Mouse (Mus musculus): ENCODE measurements around the gene Ftcd. TPM values are rescaled to one million over a fixed set of nuclear protein-coding genes. Genes with fewer than 3 reads are reported as not detected.

Ftcd gene
- 4.0 and 6.2 TPM in 2 replicates for polyA plus RNA-seq (2012; rRNA removed)

- H3K27ac ChIP-seq (ENCODE audit: insufficient read depth, low read depth, low read length), result peak within 1 kb of the TSS; percentile 71
- TF ChIP-seq CTCF (conservative IDR thresholded peaks at IDR 0.05; ENCODE audit: insufficient read depth, insufficient read length, low read depth, low read length) (no peak), POLR2A (IDR thresholded peaks at IDR 0.05; ENCODE audit: low read depth, low read length) (no peak)
- no peaks in the 10 kb centered on the region for H3K27me3 ChIP-seq (replicated peaks; ENCODE audit: control insufficient read depth, insufficient read depth, low read length)
- H3K4me1 ChIP-seq (ENCODE audit: control insufficient read depth, insufficient read depth, low read length), result peaks cover 4% of the 10 kb centered on the region
- H3K4me3 ChIP-seq (ENCODE audit: insufficient read depth, low read depth, low read length), result peak within 1 kb of the TSS; percentile 18; the same call in 1 of the 2 replicates
- WGBS, result 52% methylated on average over 3 of the region's 3 CpGs
- H3K36me3 ChIP-seq (ENCODE audit: control insufficient read depth, insufficient read depth, low read length), result no peaks in the 10 kb centered on the region
- peak; percentile 86 for DNase-seq
These were observed at the start of gene Ftcd for GRCm38 (mm10) chr10:76575374-76575773. Ftcd (plus strand) TSS chr10:76575648.

- Histone ChIP-seq H3K27me3 (replicated peaks; ENCODE audit: control insufficient read depth, insufficient read depth, low read length) (no peaks in the 10 kb centered on the region), H3K4me3 (ENCODE audit: insufficient read depth, low read depth, low read length) (peak overlapping the region; percentile 73), H3K4me1 (ENCODE audit: control insufficient read depth, insufficient read depth, low read length) (no peaks in the 10 kb centered on the region; the same call in 1 of the 2 replicates), H3K36me3 (ENCODE audit: control insufficient read depth, insufficient read depth, low read length) (no peaks in the 10 kb centered on the region), H3K27ac (ENCODE audit: insufficient read depth, low read depth, low read length) (no peak overlapping the region)
- no peak for TF ChIP-seq CTCF (conservative IDR thresholded peaks at IDR 0.05; ENCODE audit: insufficient read depth, insufficient read length, low read depth, low read length)
- TF ChIP-seq POLR2A (IDR thresholded peaks at IDR 0.05; ENCODE audit: low read depth, low read length), result no peak
- no peak for DNase-seq
- under 1% methylated on average over 11 of the region's 11 CpGs for WGBS
These were observed 44.5 kb upstream of the Ftcd start for GRCm38 (mm10) chr10:76530922-76531321.

GRCm38 (mm10) chr10:76531375-76531774, 44.1 kb upstream of the Ftcd start, which contains the start of gene Lss:
Lss (plus strand) TSS chr10:76531588.
- no peaks in the 10 kb centered on the region for H3K36me3 ChIP-seq (ENCODE audit: control insufficient read depth, insufficient read depth, low read length)
- H3K4me3 ChIP-seq (ENCODE audit: insufficient read depth, low read depth, low read length), result peak within 1 kb of the TSS; percentile 93
- no peaks in the 10 kb centered on the region for H3K27me3 ChIP-seq (replicated peaks; ENCODE audit: control insufficient read depth, insufficient read depth, low read length)
- WGBS, result under 1% methylated on average over 37 of the region's 37 CpGs
- 0 out of 2 replicates have a peak within 1 kb of the TSS, but pooled peaks have one; percentile 4 for H3K27ac ChIP-seq (ENCODE audit: insufficient read depth, low read depth, low read length)
- TF ChIP-seq CTCF (conservative IDR thresholded peaks at IDR 0.05; ENCODE audit: insufficient read depth, insufficient read length, low read depth, low read length) (0 out of 2 replicates have a peak, but pooled peaks have one; percentile 11), POLR2A (IDR thresholded peaks at IDR 0.05; ENCODE audit: low read depth, low read length) (no peak)
- DNase-seq, result peak; percentile 98
- H3K4me1 ChIP-seq (ENCODE audit: control insufficient read depth, insufficient read depth, low read length), result no peaks in the 10 kb centered on the region; the same call in 1 of the 2 replicates

GRCm38 (mm10) chr10:76531828-76532227, 43.6 kb upstream of the Ftcd start:
- WGBS, result 3% methylated on average over 14 of the region's 14 CpGs
- Histone ChIP-seq H3K27ac (ENCODE audit: insufficient read depth, low read depth, low read length) (0 out of 2 replicates have a peak overlapping the region, but pooled peaks have one; percentile 4), H3K36me3 (ENCODE audit: control insufficient read depth, insufficient read depth, low read length) (no peaks in the 10 kb centered on the region), H3K27me3 (replicated peaks; ENCODE audit: control insufficient read depth, insufficient read depth, low read length) (no peaks in the 10 kb centered on the region), H3K4me1 (ENCODE audit: control insufficient read depth, insufficient read depth, low read length) (no peaks in the 10 kb centered on the region; the same call in 1 of the 2 replicates), H3K4me3 (ENCODE audit: insufficient read depth, low read depth, low read length) (peak overlapping the region; percentile 93)
- no peak for TF ChIP-seq POLR2A (IDR thresholded peaks at IDR 0.05; ENCODE audit: low read depth, low read length)
- TF ChIP-seq CTCF (conservative IDR thresholded peaks at IDR 0.05; ENCODE audit: insufficient read depth, insufficient read length, low read depth, low read length), result no peak
- no peak for DNase-seq

- H3K36me3 ChIP-seq (ENCODE audit: control insufficient read depth, insufficient read depth, low read length), result no peaks in the 10 kb centered on the region; the same call in 1 of the 2 replicates
- no peak overlapping the region for H3K4me3 ChIP-seq (ENCODE audit: insufficient read depth, low read depth, low read length)
- no peaks in the 10 kb centered on the region for H3K27me3 ChIP-seq (replicated peaks; ENCODE audit: control insufficient read depth, insufficient read depth, low read length)
- no peak for TF ChIP-seq CTCF (conservative IDR thresholded peaks at IDR 0.05; ENCODE audit: insufficient read depth, insufficient read length, low read depth, low read length)
- no peak for TF ChIP-seq POLR2A (IDR thresholded peaks at IDR 0.05; ENCODE audit: low read depth, low read length)
- 93% methylated on average over 7 of the region's 7 CpGs for whole genome bisulfite sequencing
- no peaks in the 10 kb centered on the region; the same call in 1 of the 2 replicates for H3K4me1 ChIP-seq (ENCODE audit: control insufficient read depth, insufficient read depth, low read length)
- no peak for DNase-seq
- H3K27ac ChIP-seq (ENCODE audit: insufficient read depth, low read depth, low read length), result no peak overlapping the region
These were observed 39.9 kb upstream of the Ftcd start for GRCm38 (mm10) chr10:76535526-76535925.

- Histone ChIP-seq H3K4me3 (ENCODE audit: insufficient read depth, low read depth, low read length) (no peak overlapping the region), H3K27ac (ENCODE audit: insufficient read depth, low read depth, low read length) (no peak overlapping the region), H3K36me3 (ENCODE audit: control insufficient read depth, insufficient read depth, low read length) (no peaks in the 10 kb centered on the region; the same call in 1 of the 2 replicates), H3K27me3 (replicated peaks; ENCODE audit: control insufficient read depth, insufficient read depth, low read length) (no peaks in the 10 kb centered on the region), H3K4me1 (ENCODE audit: control insufficient read depth, insufficient read depth, low read length) (no peaks in the 10 kb centered on the region)
- 75% methylated on average over 9 of the region's 9 CpGs for WGBS
- TF ChIP-seq CTCF (conservative IDR thresholded peaks at IDR 0.05; ENCODE audit: insufficient read depth, insufficient read length, low read depth, low read length) (no peak), POLR2A (IDR thresholded peaks at IDR 0.05; ENCODE audit: low read depth, low read length) (no peak)
- no peak for DNase-seq
These were observed 37.8 kb upstream of the Ftcd start for GRCm38 (mm10) chr10:76537619-76538018.

GRCm38 (mm10) chr10:76541336-76542085, 33.9 kb upstream of the Ftcd start:
- Histone ChIP-seq H3K4me3 (ENCODE audit: insufficient read depth, low read depth, low read length) (no peak overlapping the region), H3K27ac (ENCODE audit: insufficient read depth, low read depth, low read length) (no peak overlapping the region), H3K36me3 (ENCODE audit: control insufficient read depth, insufficient read depth, low read length) (no peaks in the 10 kb centered on the region; the same call in 1 of the 2 replicates), H3K4me1 (ENCODE audit: control insufficient read depth, insufficient read depth, low read length) (no peaks in the 10 kb centered on the region), H3K27me3 (replicated peaks; ENCODE audit: control insufficient read depth, insufficient read depth, low read length) (no peaks in the 10 kb centered on the region)
- no peak for DNase-seq
- WGBS, result 94% methylated on average over 11 of the region's 11 CpGs
- TF ChIP-seq POLR2A (IDR thresholded peaks at IDR 0.05; ENCODE audit: low read depth, low read length), result no peak
- TF ChIP-seq CTCF (conservative IDR thresholded peaks at IDR 0.05; ENCODE audit: insufficient read depth, insufficient read length, low read depth, low read length), result no peak

Data from kidney, adult 2 months (tissue).